Mouse (Mus musculus) left cerebral cortex, adult 8-10 months (tissue): Measurements from ENCODE around the gene Bsnd. TPM values are rescaled to one million over a fixed set of nuclear protein-coding genes. Genes with fewer than 3 reads are reported as not detected.

Experiments used
- DNase-seq, 2 experiments: peaks; one replicate each; pipeline ENCODE4 v3.0.0; 2022; ENCODE audit warnings: low spot score in 2 of 2
- total RNA-seq, 4 experiments: library from RNA; stranded (reverse); gene quantifications; 2 replicates each; pipeline ENCODE4 v1.2.4; 2022

Gene Bsnd
- total RNA-seq, 4 experiments from 2014 or later, result not detected

DNA sequence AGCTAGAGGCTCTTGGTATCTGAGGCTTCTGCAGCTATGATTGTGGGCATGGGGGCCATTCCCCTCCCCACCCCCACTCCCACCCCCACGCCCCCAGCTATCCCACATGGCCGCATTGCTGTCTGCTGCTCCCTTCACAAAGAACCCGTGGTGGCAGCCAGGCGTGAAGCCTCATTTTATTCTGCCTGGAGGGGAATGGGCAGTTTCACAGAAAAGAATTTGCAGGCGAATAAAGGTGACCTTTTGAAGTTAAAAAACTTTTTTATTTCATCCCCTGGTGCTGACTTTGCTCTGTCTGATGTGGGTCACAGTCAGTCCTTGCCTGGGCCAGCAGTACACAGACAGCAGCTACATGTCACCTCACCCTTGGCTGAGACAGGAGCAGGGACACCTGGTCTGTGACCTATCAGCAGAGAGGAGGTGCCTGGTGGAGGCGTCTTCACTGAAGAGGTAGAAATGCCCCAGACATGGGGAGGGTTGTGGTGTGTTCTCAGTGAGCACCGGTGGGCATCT lies 8.8 kb downstream of the Bsnd start:
- no peak for DNase-seq

DNA sequence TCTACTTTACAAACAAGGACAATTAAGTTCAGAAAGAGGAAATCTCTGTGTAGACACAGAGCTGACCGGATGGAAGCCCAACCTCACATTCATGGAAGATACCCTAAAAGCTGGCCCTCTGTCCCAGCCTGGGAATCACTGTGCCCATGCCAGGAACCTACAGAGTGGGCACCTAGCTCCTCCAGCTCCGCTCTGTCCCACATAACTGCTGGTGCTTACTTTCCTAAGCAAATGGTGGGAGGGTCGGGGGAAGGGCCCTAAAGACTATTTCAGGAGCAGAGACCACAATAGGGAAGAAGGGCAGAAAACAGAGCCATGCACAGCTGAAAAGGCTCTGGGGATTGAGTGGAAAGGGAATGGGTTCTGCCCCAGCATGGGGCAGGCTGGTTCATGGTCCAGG lies 11.5 kb downstream of the Bsnd start:
- no peak for DNase-seq

- peak in 1 of 2 experiments; percentile 50 for DNase-seq
These were observed 17.8 kb downstream of the Bsnd start for GRCm38 (mm10) chr4:106474241-106474640.

DNA sequence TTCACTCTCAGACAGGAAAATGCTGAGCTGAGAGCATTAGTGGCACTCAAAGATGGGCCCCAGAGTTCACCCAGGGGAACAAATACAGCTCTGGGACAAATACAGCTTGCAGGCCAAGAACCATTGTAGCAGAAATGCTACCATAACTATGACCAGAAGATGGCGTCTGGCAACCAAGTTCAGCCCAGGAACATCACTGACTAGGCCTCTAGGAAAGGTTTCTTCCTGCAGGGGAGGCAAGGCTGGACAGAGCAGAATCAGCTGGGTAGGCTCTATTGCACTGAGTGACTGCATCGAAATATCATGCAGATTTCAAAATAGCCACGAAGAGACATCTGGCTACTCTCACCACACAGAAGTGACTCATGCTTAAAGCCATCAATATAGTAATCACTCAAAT lies 19.7 kb downstream of the Bsnd start:
- peak; percentile 47 to 70 for DNase-seq

DNA sequence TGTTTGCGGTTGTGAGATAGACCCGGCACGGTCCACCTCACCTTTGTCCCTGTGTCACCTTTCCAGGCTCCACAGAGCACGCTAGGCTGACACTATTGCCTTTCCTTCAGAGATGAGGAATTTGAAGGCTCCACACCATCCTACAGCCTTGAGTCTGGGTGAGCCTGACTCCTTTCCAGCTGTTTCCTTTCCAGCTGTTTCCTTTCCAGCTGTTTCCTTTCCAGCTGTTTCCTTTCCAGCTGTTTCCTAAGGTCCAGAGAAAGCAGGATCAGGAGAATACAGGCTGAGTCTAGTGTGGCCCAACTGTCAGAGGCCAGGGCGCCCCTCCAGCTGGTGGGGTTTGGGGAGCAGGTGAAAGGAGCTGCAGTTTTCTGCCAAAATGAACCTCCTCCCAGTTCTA lies 21.2 kb downstream of the Bsnd start:
- no peak for DNase-seq

DNA sequence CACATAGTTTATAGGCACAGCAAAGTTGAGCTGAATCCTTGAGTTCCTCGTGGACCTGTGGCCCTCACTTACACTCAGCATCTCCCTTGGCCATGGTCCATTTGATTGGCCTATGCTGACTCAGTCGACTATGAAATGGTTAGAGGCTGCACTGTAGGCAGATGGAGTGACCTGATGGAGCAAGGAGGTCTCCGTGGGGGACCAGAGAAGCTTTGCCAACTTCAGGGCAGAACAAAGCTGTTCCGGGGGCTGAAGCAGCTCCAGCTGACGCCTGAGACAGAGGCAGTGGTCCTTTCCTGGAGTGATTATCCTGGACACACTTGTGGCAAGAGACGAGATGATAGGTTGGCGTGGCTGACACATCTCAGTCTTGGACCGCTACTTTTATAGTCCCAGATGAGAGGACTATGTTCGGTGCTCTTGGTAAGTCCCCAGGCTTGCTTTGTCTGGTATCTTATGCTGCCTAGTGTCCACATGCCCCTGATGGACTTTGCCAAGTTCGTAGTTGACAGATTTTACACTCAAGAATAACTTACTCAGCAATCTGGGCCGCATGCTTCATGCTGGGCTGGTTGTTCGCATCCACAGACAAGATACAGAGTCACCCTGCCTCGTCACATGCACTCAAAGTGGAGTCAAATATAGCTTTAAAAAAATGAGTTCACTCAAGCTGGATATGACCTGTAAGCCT lies 24.5 kb downstream of the Bsnd start:
- no peak for DNase-seq

GRCm38 (mm10) chr4:106463174-106463801 lies 28.8 kb downstream of the Bsnd start:
- no peak for DNase-seq

DNA sequence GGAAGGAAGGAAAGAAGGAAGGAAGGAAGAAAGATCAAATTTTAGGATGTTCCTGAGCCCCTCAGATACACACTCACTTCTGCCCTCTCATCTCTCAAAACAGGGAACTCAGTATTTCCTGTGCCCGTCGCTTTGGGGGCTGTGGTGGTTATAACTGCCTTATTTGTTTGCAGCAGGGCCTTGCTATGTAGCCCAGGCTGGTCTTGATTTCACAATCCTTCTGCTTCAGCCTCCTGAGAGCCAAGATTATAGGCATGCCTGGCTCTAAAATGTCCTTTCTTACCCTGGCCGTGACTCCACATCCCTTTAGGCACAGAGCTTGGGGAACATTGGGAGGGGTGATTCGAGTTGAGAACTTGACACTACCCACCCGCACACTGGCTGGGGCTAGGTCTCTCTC lies 29.6 kb downstream of the Bsnd start:
- no peak for DNase-seq

- DNase-seq, result no peak
These were observed 30.1 kb downstream of the Bsnd start for GRCm38 (mm10) chr4:106462016-106462415.

DNA sequence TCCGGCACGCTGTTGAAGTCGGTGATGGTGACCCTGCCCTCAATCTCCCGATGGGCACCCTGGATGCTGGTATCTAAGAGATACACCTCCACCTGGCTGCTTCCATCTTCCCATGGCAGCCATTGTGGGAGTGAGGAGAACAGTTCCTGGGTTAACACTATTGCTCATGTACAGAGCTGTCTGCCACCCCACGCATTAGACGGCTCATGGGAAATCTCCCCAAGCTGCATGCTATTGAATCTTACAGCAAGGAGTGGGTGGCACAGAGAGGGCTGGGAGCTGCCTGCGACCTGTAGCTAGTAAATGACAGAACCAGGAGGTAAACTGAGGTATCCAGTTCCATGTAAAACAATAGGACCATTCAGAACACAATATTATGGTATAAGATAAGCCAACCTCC lies 37.5 kb downstream of the Bsnd start:
- no peak for DNase-seq

DNA sequence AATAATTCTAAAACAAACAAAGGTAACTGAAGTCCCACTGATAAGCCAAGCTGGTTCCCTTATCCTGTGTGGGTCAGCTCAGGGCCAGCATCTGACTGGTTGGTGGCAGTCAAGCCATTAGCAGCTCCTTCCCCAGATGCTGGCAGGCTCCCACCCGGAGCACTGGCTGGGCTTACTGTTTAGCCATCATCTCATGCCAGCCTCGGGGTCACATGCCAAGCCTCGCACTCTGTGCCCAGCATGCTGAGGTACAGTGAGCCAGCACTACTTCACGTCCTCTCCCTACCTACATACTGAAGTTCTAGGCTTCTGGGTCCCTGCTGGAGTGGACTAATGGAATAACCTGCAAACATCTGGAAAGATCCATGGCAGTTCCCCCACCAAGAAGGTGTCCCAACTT lies 38.6 kb downstream of the Bsnd start:
- DNase-seq, result no peak

GRCm38 (mm10) chr4:106453108-106453507 lies 39.0 kb downstream of the Bsnd start:
- DNase-seq, result no peak

GRCm38 (mm10) chr4:106452401-106452800 lies 39.7 kb downstream of the Bsnd start:
- no peak for DNase-seq

- no peak for DNase-seq
These were observed 42.8 kb downstream of the Bsnd start for GRCm38 (mm10) chr4:106449306-106449705.

DNA sequence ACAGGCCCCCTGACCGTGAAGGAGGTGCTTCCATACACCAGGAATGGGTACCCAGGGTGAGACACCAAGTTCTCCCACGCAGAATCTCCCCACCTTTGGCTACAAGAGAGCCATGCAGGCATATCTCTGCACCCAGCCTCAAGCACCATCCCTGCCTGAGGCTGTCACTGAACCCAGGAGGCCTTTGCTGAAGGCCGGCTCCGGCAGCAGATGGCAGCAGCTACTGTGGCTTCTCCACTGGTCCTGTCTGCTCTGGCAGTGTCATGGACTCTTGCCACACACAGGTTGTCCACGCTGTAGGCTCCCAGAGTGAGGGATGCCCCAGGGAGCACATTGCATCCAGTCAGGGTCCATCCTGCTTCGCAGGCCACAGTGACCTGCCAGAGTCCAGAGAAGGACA lies 48.9 kb downstream of the Bsnd start:
- no peak for DNase-seq

GRCm38 (mm10) chr4:106438763-106439162 lies 53.3 kb downstream of the Bsnd start:
- peak in 1 of 2 experiments; percentile 67 for DNase-seq

- DNase-seq, result no peak
These were observed 54.9 kb downstream of the Bsnd start for GRCm38 (mm10) chr4:106437207-106437606.

- no peak for DNase-seq
These were observed 55.6 kb downstream of the Bsnd start for GRCm38 (mm10) chr4:106436475-106436874.

- DNase-seq, result no peak
These were observed 56.7 kb downstream of the Bsnd start for GRCm38 (mm10) chr4:106435426-106435825.
